Mouse (Mus musculus) thymus, adult 2 months (tissue): ENCODE data around the gene Ctcf.

Experiments used
- CTCF ChIP-seq: fragments of 200-500 bp; IDR thresholded peaks from 2 replicates; pipeline ENCODE4 v1.5.1; 2012; ENCODE audit warnings: mild to moderate bottlenecking, control low read depth, low read length, moderate library complexity, borderline replicate concordance; ENCODE audit not compliant: control insufficient read depth, poor library complexity, insufficient read depth; ENCODE audit errors: extremely low read depth
- POLR2A ChIP-seq: fragments of 200-500 bp; IDR thresholded peaks from 2 replicates; pipeline ENCODE4 v1.6.1; 2012; ENCODE audit warnings: mild to moderate bottlenecking, low read length, control low read depth, moderate library complexity; ENCODE audit not compliant: control insufficient read depth, poor library complexity, insufficient read depth; ENCODE audit errors: extremely low read depth

DNA sequence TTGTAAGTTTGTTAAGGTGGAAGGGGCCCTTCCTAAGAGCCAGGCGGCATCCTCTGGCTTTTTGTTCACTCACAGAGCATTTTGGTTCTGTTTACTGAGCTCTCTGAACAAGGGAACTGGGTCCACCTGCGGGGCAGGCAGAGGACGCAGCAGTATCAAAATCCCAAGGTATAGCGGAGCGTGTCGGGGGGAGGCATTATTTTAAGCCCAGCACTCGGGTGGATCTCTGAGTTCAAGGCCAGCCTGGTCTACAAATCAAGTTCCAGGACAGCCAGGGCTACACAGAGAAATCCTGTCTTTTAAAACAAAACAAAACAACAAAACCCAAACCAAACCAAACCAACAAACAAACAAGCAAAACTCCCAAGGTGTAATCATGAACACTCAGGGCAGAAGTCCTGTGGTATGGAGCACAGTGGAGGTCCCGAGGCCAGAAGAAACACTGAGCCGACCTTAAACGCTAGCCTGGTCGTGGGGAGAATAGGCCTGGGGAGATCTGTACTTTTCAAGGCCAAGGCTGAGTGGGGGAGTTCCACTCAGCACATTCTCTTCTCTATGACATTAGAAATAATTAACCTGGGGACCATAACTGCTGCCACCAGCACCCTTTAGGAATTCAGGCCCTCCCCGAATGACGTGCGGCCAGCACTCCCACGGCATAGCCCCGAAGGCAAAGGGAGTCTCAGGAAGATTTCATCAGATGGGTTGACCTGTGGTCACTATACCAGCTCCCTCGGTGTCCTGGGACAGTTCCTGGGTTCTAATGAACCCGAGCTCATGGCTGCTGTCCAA is 41.7 kb upstream of the Ctcf start:
- TF ChIP-seq CTCF (no peak), POLR2A (no peak)
